Mouse (Mus musculus) intestine, postnatal 0 days (tissue): ENCODE measurements around the gene Abl2. TPM values are rescaled to one million over a fixed set of nuclear protein-coding genes. Genes with fewer than 3 reads are reported as not detected.
A peak's percentile ranks its signal among the peaks of the same experiment; 100 is the strongest.

ENCODE experiments used
- ATAC-seq: fragments of 200-750 bp; cut with Nextera tagmentation; 2 replicates; pipeline ENCODE4 v1.8.0; 2017; ENCODE audit warnings: mild to moderate bottlenecking, moderate TSS enrichment, moderate library complexity
- H3K27ac ChIP-seq: fragments of 300-500 bp; sonication (generic); 2 replicates; pipeline ENCODE4 v1.5.1; 2014; ENCODE audit warnings: mild to moderate bottlenecking, low read depth, low read length, moderate library complexity
- H3K27me3 ChIP-seq: fragments of 300-500 bp; sonication (generic); replicated peaks from 2 replicates; pipeline ENCODE4 v1.6.1; 2014; ENCODE audit warnings: low read length, mixed read lengths; ENCODE audit not compliant: control insufficient read depth, insufficient read depth
- H3K36me3 ChIP-seq: fragments of 300-500 bp; sonication (generic); 2 replicates; pipeline ENCODE4 v1.6.1; 2014; ENCODE audit warnings: mild to moderate bottlenecking, moderate library complexity; ENCODE audit not compliant: control insufficient read depth, insufficient read depth
- H3K4me1 ChIP-seq: fragments of 300-500 bp; sonication (generic); replicated peaks from 2 replicates; pipeline ENCODE4 v1.6.1; 2014; ENCODE audit warnings: antibody characterized with exemption, low read length, mixed read lengths; ENCODE audit not compliant: control insufficient read depth, insufficient read depth
- H3K4me2 ChIP-seq: fragments of 300-500 bp; sonication (generic); replicated peaks from 2 replicates; pipeline ENCODE4 v1.6.1; 2014; ENCODE audit warnings: low read depth, mild to moderate bottlenecking, moderate library complexity
- H3K4me3 ChIP-seq: fragments of 300-500 bp; sonication (generic); 2 replicates; pipeline ENCODE4 v1.5.1; 2014; ENCODE audit warnings: low read depth, low read length
- H3K9ac ChIP-seq: fragments of 300-500 bp; sonication (generic); 2 replicates; pipeline ENCODE4 v1.6.1; 2014; ENCODE audit warnings: mild to moderate bottlenecking, low read depth, low read length
- H3K9me3 ChIP-seq: fragments of 300-500 bp; sonication (generic); 2 replicates; pipeline ENCODE4 v1.6.1; 2016; ENCODE audit warnings: mixed run types; ENCODE audit not compliant: control insufficient read depth
- CTCF ChIP-seq: sonication (generic); IDR thresholded peaks from 2 replicates; pipeline ENCODE4 v1.5.1; 2016; ENCODE audit warnings: low read depth, mild to moderate bottlenecking, control low read depth, antibody characterized with exemption, moderate library complexity
- WGBS: fragments of 180-500 bp; shearing (Covaris S2); extraction: QIAGEN DNeasy Blood & Tissue Kit; methylation state at CpG from one replicate; pipeline ENCODE4 v1.1.7; 2014; 5-methylcytosine and 5-hydroxymethylcytosine counted together
- polyA plus RNA-seq: library from polyadenylated mRNA; unstranded; fragments of >200 nt; fragmentation: Nextera tagmentation; extraction: Ambion mirVana; gene quantifications from 2 replicates; pipeline ENCODE4 v1.2.1, GENCODE M21; 2015

Abl2 gene
- polyA plus RNA-seq, 1 experiment from 2014 or later: 1.6 TPM

- Histone ChIP-seq H3K36me3 (peaks cover 3% of the 10 kb centered on the region; the same call in 1 of the 2 replicates), H3K4me3 (no peak overlapping the region), H3K27me3 (no peaks in the 10 kb centered on the region), H3K9me3 (no peaks in the 10 kb centered on the region), H3K9ac (no peak overlapping the region), H3K4me2 (no peak overlapping the region), H3K4me1 (no peaks in the 10 kb centered on the region), H3K27ac (no peak overlapping the region)
- ATAC-seq: no peak
- no peak for TF ChIP-seq CTCF
- WGBS: 89% methylated on average over 4 of the region's 4 CpGs
These were observed 61.8 kb downstream of the Abl2 start for GRCm38 (mm10) chr1:156620292-156620909.

GRCm38 (mm10) chr1:156620951-156621350, 62.4 kb downstream of the Abl2 start:
- ATAC-seq: no peak
- 72% methylated on average over 3 of the region's 3 CpGs for WGBS
- no peak overlapping the region for H3K4me2 ChIP-seq
- H3K9ac ChIP-seq: no peak overlapping the region
- no peaks in the 10 kb centered on the region for H3K9me3 ChIP-seq
- H3K27me3 ChIP-seq: no peaks in the 10 kb centered on the region
- H3K4me1 ChIP-seq: no peaks in the 10 kb centered on the region
- TF ChIP-seq CTCF: no peak
- peaks cover 6% of the 10 kb centered on the region; the same call in 1 of the 2 replicates for H3K36me3 ChIP-seq
- H3K4me3 ChIP-seq: no peak overlapping the region
- H3K27ac ChIP-seq: no peak overlapping the region

GRCm38 (mm10) chr1:156624231-156624630, 65.6 kb downstream of the Abl2 start:
- Histone ChIP-seq H3K27ac (no peak overlapping the region), H3K4me2 (no peak overlapping the region), H3K36me3 (peaks cover 10% of the 10 kb centered on the region), H3K9me3 (no peaks in the 10 kb centered on the region), H3K4me1 (no peaks in the 10 kb centered on the region), H3K4me3 (no peak overlapping the region), H3K9ac (no peak overlapping the region), H3K27me3 (no peaks in the 10 kb centered on the region)
- ATAC-seq: no peak
- 37% methylated on average over 1 of the region's 1 CpGs for WGBS
- TF ChIP-seq CTCF: no peak

GRCm38 (mm10) chr1:156626729-156627128, 68.1 kb downstream of the Abl2 start:
- Histone ChIP-seq H3K9me3 (no peaks in the 10 kb centered on the region), H3K4me1 (no peaks in the 10 kb centered on the region), H3K4me2 (no peak overlapping the region), H3K27me3 (no peaks in the 10 kb centered on the region), H3K9ac (no peak overlapping the region), H3K27ac (no peak overlapping the region), H3K4me3 (no peak overlapping the region), H3K36me3 (peaks cover 33% of the 10 kb centered on the region)
- ATAC-seq: no peak
- TF ChIP-seq CTCF: peak; percentile 55
- WGBS: 78% methylated on average over 4 of the region's 4 CpGs

- Histone ChIP-seq H3K36me3 (peaks cover 56% of the 10 kb centered on the region), H3K4me3 (no peak overlapping the region), H3K4me1 (no peaks in the 10 kb centered on the region), H3K9ac (no peak overlapping the region), H3K4me2 (no peak overlapping the region), H3K9me3 (no peaks in the 10 kb centered on the region), H3K27me3 (no peaks in the 10 kb centered on the region), H3K27ac (no peak overlapping the region)
- WGBS: 93% methylated on average over 8 of the region's 8 CpGs
- no peak for TF ChIP-seq CTCF
- ATAC-seq: no peak
These were observed 71.4 kb downstream of the Abl2 start for GRCm38 (mm10) chr1:156629984-156630383.

GRCm38 (mm10) chr1:156630965-156631364, 72.4 kb downstream of the Abl2 start:
- Histone ChIP-seq H3K4me3 (no peak overlapping the region), H3K4me2 (no peak overlapping the region), H3K27me3 (no peaks in the 10 kb centered on the region), H3K36me3 (peaks cover 60% of the 10 kb centered on the region), H3K27ac (no peak overlapping the region), H3K9me3 (no peaks in the 10 kb centered on the region), H3K4me1 (no peaks in the 10 kb centered on the region), H3K9ac (no peak overlapping the region)
- no peak for ATAC-seq
- TF ChIP-seq CTCF: peak; percentile 60
